In the genomic region with DNA sequence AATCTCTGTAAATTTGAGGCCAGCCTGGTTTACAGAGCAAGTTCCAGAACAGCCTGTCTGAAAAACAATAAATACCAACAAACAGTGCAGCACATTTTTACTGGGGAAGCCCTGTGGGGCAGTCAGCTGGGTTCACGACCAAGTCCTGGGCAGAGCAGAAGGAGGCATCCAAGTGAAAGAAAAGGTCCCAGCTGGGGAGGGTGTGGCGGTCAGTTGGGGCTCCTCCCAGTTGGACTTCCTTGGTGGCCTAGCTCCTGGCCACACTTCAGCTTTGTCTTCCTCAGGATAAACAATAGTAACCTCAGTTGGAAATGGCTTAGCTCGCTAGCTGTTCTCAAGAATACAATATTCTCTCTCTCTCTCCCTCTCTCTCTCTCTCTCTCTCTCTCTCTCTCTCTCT, we compare ENCODE assay signal across 17 mouse cellular contexts. TPM values are rescaled to one million over a fixed set of nuclear protein-coding genes. Genes with fewer than 3 reads are reported as not detected.
DNase-seq lines count a peak whose midpoint lies in the region; ATAC-seq and TF ChIP-seq lines count a peak whose summit lies in the region.
"Had no signal": no experiment of that assay in that cellular context is flagged by ENCODE, and none has a peak within 500 bp of the region (broad histone marks: within the 10 kb centered on the region; RNA-seq: fewer than 3 reads in every experiment).

No protein-coding gene starts in this region.

- H3K27me3 ChIP-seq in midbrain, embryonic 11.5 days (ENCODE audit: control insufficient read depth, insufficient read depth, low read length), result no peaks in the 10 kb centered on the region
- H3K27me3 ChIP-seq: forebrain, embryonic 15.5 days; Patski had no signal

- DNase-seq in gastrocnemius, adult 18-20 months (ENCODE audit: low spot score), result peak; percentile 41
- DNase-seq in gastrocnemius, postnatal 10 days, result no peak
- peak; percentile 62 for DNase-seq in lung, postnatal 10 days
- no peak for DNase-seq in lung, adult 2 months
- peak; percentile 36 for DNase-seq in cerebellum, adult 9-11 months
- DNase-seq in kidney, adult 18-20 months, result no peak
- no peak for DNase-seq in midbrain, embryonic 11.5 days (ENCODE audit: low spot score, missing footprints)
- DNase-seq: kidney, adult 2 months; kidney, postnatal 14 days; liver, postnatal 0 days; lung, postnatal 4 days had no signal

- no peak overlapping the region for H3K4me3 ChIP-seq in lung, adult 2 months (replicated peaks; ENCODE audit: extremely low read depth, low read depth, low read length)
- no peak overlapping the region for H3K4me3 ChIP-seq in midbrain, embryonic 11.5 days (ENCODE audit: low read depth, low read length)
- H3K4me3 ChIP-seq: embryonic facial prominence, embryonic 13.5 days; forebrain, embryonic 15.5 days; limb, embryonic 10.5 days had no signal

- ATAC-seq in midbrain, embryonic 11.5 days (ENCODE audit: low FRiP score), result no peak
- ATAC-seq: forebrain, embryonic 15.5 days; liver, postnatal 0 days; Patski had no signal

- 9% methylated on average over 3 of the region's 3 CpGs for WGBS in lung, adult 2 months
- 24% methylated on average over 3 of the region's 3 CpGs for WGBS in midbrain, embryonic 11.5 days

- H3K9me3 ChIP-seq in midbrain, embryonic 11.5 days (ENCODE audit: control insufficient read depth, low read length), result no peaks in the 10 kb centered on the region
- H3K9me3 ChIP-seq: embryonic facial prominence, embryonic 13.5 days; forebrain, embryonic 15.5 days; limb, embryonic 10.5 days had no signal

- no peaks in the 10 kb centered on the region for H3K36me3 ChIP-seq in midbrain, embryonic 11.5 days (ENCODE audit: control insufficient read depth, insufficient read depth, low read length)
- H3K36me3 ChIP-seq: embryonic facial prominence, embryonic 13.5 days; forebrain, embryonic 15.5 days; limb, embryonic 10.5 days had no signal

- no peak for TF ChIP-seq POLR2A in lung, adult 2 months (IDR thresholded peaks at IDR 0.05; ENCODE audit: borderline replicate concordance, extremely low read depth, low read depth, low read length)

- no peak overlapping the region for H3K27ac ChIP-seq in midbrain, embryonic 11.5 days (ENCODE audit: low read depth, low read length)
- H3K27ac ChIP-seq: embryonic facial prominence, embryonic 13.5 days; forebrain, embryonic 15.5 days; limb, embryonic 10.5 days had no signal

- TF ChIP-seq CTCF in lung, adult 2 months (IDR thresholded peaks at IDR 0.05; ENCODE audit: insufficient read depth, low read length), result no peak

- H3K4me1 ChIP-seq in lung, adult 2 months (ENCODE audit: control insufficient read depth, insufficient read depth, low read length), result peaks cover 2% of the 10 kb centered on the region; the same call in 1 of the 2 replicates
- H3K4me1 ChIP-seq in midbrain, embryonic 11.5 days (ENCODE audit: control insufficient read depth, insufficient read depth, low read length), result no peaks in the 10 kb centered on the region
- H3K4me1 ChIP-seq: embryonic facial prominence, embryonic 13.5 days; forebrain, embryonic 15.5 days; limb, embryonic 10.5 days had no signal

- no peak overlapping the region for H3K4me2 ChIP-seq in midbrain, embryonic 11.5 days
- H3K4me2 ChIP-seq: embryonic facial prominence, embryonic 13.5 days; forebrain, embryonic 15.5 days had no signal

- no peak overlapping the region for H3K9ac ChIP-seq in midbrain, embryonic 11.5 days (ENCODE audit: low read length)
- H3K9ac ChIP-seq: embryonic facial prominence, embryonic 13.5 days; forebrain, embryonic 15.5 days; liver, postnatal 0 days had no signal

RNA-seq across cellular contexts. Expression of a gene that starts 5.6 kb away (rescaled TPM):
- not detected for total RNA-seq in gastrocnemius, adult 18-20 months (2021)
- total RNA-seq in gastrocnemius, postnatal 10 days (2021), result not detected
- polyA plus RNA-seq in lung, adult 2 months (2012; rRNA removed), result 2.1 and 3.0 TPM in 2 replicates
- polyA plus RNA-seq in midbrain, embryonic 11.5 days (2014; fragmentation: Nextera tagmentation; extraction: Ambion mirVana), result not detected in 2 replicates
- total RNA-seq: liver, adult 2 months had no signal
- polyA plus RNA-seq: limb, embryonic 10.5 days had no signal

RNA-seq across cellular contexts. Expression of a gene that starts 11.1 kb away (rescaled TPM):
- total RNA-seq in gastrocnemius, adult 18-20 months (2021), result 10 to 100 TPM; 14.1 to 15.5 TPM
- total RNA-seq in gastrocnemius, postnatal 10 days (2021), result 10 to 100 TPM; 10.4 to 14.1 TPM
- polyA plus RNA-seq in lung, adult 2 months (2012; rRNA removed), result 52.4 and 61.5 TPM in 2 replicates
- 5.2 and 5.4 TPM in 2 replicates for polyA plus RNA-seq in midbrain, embryonic 11.5 days (2014; fragmentation: Nextera tagmentation; extraction: Ambion mirVana)

RNA-seq across cellular contexts. Expression of a gene that starts 18.3 kb away (rescaled TPM):
- 10 to 100 TPM; 15.8 to 19.0 TPM for total RNA-seq in gastrocnemius, adult 18-20 months (2021)
- total RNA-seq in gastrocnemius, postnatal 10 days (2021), result 10 to 100 TPM; 25.2 to 37.3 TPM
- polyA plus RNA-seq in lung, adult 2 months (2012; rRNA removed), result 166 and 185 TPM in 2 replicates
- polyA plus RNA-seq in midbrain, embryonic 11.5 days (2014; fragmentation: Nextera tagmentation; extraction: Ambion mirVana), result 101 and 106 TPM in 2 replicates

RNA-seq across cellular contexts. Expression of a gene that starts 21.8 kb away (rescaled TPM):
- total RNA-seq in gastrocnemius, adult 18-20 months (2021), result 1 to 10 TPM; 6.2 to 8.3 TPM
- total RNA-seq in gastrocnemius, postnatal 10 days (2021), result 10 to 100 TPM; 29.9 to 30.5 TPM
- polyA plus RNA-seq in lung, adult 2 months (2012; rRNA removed), result 18.4 and 18.6 TPM in 2 replicates
- 0.12 and 0.23 TPM in 2 replicates for polyA plus RNA-seq in midbrain, embryonic 11.5 days (2014; fragmentation: Nextera tagmentation; extraction: Ambion mirVana)
- polyA plus RNA-seq: limb, embryonic 10.5 days; neural tube, embryonic 11.5 days had no signal

RNA-seq across cellular contexts. Expression of a gene that starts 39.2 kb away (rescaled TPM):
- total RNA-seq in gastrocnemius, adult 18-20 months (2021), result 1 to 10 TPM in 1 of 2 experiments, under 1 TPM in 1; 0.39 to 1.0 TPM
- under 1 TPM in 1 of 2 experiments, not detected in 1; 0.52 TPM for total RNA-seq in gastrocnemius, postnatal 10 days (2021)
- polyA plus RNA-seq in lung, adult 2 months (2012; rRNA removed), result 1,602 and 1,847 TPM in 2 replicates
- polyA plus RNA-seq in midbrain, embryonic 11.5 days (2014; fragmentation: Nextera tagmentation; extraction: Ambion mirVana), result 0.18 and 0.25 TPM in 2 replicates

Comparison
In these comparisons a context has a peak if more than half of its experiments do, and no peak if none do; other contexts are left out.
1. DNase-seq: peak in gastrocnemius, adult 18-20 months (single experiment), lung, postnatal 10 days (single experiment) and cerebellum, adult 9-11 months (single experiment); none in gastrocnemius, postnatal 10 days (single experiment), lung, adult 2 months (single experiment), kidney, adult 18-20 months (single experiment) and midbrain, embryonic 11.5 days (single experiment).